Mouse (Mus musculus) brain, embryonic 18.5 days (tissue): ENCODE results near the gene Paox.
"Not testable (repeated sequence)": the region's sequence is repeated elsewhere in the genome, so short reads cannot be mapped to it uniquely, and the experiment has no call there.

Experiments
- DNase-seq: peaks from one replicate; pipeline ENCODE4 v3.0.0-alpha.2; 2012; ENCODE audit warnings: low read depth, low spot score

Paox gene

DNA sequence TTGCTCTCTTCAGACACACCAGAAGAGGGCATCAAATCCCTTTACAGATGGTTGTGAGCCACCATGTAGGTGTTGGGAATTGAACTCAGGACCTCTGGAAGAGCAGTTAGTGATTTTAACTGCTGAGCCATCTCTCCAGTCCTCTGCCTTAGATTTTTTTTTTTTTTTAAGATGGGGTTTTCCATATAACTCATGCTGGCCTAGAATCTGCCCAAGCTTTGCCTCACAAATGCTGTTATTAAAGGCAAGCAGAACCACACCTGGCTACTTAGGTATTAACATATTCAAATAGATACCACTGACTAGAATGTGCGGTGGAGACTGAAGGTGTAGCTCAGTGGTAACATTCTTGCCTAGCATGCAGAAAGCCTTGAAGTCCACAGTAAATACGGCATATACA, 4.9 kb downstream of the Paox start:
- DNase-seq = no peak

DNA sequence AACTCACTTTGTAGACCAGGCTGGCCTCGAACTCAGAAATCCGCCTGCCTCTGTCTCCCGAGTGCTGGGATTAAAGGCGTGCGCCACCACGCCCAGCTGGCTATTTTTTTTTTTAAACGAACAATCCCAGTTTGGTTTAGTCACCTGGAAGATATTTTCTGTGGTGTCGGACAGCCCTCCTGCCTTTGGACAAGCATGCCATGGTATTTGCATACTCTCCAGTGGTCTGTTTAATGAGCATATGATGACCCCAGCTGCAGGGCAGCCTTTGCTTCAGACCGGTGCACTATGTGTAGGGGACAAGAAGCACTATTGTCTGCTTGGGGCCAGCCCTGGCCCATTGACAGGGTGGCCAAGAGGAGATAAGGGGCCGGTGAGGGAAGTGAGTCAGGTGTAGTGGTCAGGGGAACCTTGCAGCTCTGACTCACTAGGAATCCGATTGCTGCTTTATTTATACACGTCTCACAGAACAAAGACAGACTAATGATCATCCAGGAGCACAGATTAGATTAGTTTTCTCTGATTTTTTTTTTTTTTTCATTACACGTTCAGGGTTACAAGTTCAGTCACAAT, 5.8 kb downstream of the Paox start:
- DNase-seq = no peak

DNA sequence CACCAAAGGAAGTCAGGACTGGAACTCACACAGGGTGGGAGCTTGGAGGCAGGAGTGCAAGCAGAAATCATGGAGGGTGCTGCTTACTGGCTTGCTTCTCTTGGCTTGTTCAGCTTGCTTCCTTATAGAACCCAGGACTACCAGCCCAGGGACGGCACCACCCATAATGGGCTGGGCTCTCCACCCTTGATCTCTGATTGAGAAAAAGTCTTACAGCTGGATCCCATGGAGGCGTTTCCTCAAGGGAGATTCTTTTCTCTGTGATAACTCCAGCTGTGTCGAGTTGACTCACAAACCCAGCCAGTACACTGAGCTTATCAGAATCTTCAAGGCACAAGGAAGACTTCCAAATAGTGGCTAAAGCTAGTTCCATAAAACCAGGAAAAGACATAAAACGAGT, 7.2 kb downstream of the Paox start:
- DNase-seq = no peak

DNA sequence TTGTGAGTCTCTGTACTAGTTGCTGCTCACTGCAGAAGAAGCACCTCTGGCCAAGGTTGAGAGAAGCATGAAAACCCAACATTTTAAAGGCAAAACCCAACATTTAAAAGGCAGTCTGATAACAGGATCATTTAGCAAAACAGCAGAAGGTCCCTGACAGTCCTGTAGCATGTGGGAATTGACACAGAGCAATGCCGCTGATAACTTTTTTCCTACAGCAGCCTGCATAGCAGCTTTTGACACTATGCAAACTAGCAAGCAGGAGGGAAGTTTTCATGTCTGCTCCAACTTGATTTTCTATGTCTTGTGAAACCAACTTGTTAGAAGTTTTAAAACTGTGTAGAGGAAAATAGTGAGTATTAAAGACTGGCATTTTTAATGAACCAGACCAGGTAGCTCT, 8.8 kb downstream of the Paox start:
- no peak for DNase-seq

DNA sequence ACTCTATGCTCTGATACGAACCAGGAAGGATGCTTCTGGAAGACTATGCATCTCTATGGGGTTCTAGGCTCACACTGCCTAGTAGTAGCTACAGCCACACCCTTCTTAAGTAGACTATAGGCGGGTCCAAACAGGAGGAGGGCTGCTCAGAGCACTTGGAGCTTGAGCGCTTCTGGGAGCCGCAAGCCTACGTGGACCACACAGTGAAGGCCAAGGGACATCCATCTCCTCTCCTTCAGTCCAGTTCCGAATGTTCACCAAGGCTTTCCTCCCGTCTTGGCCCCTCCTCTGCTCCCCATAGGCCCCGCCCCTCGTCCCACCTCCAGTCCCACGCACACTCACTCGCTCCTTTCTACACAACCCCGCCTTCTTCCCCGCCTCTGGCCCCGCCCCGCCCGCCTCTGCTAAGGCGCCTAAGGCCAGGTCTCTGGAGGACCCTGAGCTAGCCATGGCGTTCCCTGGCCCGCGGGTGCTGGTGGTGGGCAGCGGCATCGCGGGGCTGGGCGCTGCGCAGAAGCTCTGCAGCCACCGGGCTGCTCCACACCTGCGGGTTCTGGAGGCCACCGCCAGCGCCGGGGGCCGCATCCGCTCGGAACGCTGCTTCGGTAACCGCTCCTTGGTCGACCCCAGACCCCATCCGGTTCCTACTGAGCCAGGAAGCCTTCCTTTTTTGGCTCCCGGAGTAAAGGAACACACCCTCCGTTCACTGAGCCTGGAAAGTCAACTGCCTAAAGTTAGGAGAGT, 9.9 kb downstream of the Paox start:
- peak; percentile 70 for DNase-seq

DNA sequence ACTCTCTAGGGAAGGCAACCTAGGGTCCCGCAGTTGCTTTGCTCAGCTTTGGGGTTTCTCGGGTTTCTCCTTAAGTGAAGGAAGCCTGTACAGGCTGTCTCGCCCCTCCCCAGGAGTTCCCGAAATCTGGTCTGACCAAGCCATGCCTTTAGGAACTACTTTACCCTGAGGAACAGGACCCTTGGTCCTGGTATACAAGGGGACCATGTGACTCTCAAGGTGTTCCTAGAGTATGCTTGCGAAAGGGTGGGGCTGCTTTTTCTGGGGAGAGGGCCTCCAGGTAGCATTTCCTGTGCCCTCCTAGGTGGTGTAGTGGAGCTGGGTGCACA, 10.4 kb downstream of the Paox start:
- DNase-seq = no peak

DNA sequence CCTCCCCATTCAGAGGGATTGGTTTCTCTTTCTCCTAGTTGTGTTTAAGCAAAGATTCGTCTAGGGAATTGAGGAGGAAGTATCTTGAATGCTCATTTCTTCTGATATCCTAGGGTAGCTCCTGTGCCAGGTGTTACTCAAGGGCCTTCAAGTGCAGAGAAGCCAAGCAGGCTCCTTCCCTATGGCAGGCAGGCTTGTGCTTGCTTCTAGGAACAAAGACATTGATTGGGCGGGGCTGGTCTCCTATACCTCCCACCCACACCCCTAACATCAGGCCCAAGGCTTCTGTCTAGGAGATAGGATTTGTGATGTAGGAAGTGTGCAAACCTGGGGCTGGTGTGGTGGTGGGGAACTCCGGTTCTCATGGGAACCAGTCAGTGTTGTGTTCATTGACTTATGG, 11.3 kb downstream of the Paox start:
- no peak for DNase-seq

DNA sequence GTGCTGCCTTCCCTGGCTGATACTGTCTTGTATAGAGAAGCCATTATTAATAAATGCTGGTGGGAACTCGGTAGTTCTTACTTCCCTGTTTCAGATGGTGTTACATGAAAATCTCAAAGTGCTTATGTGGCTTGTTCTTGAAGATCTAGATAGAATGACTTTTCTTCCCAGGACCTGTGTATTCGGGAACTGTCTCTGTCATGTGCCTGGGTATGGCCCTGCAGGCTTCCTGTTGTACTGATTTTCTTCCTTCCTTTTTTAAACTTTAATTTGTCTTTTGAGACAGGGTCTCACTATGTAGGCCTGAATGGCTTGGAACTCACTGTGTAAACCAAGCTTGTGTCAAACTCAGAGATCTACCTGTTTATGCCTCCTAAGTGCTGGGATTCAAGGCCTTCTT, 12.3 kb downstream of the Paox start:
- DNase-seq = no peak

DNA sequence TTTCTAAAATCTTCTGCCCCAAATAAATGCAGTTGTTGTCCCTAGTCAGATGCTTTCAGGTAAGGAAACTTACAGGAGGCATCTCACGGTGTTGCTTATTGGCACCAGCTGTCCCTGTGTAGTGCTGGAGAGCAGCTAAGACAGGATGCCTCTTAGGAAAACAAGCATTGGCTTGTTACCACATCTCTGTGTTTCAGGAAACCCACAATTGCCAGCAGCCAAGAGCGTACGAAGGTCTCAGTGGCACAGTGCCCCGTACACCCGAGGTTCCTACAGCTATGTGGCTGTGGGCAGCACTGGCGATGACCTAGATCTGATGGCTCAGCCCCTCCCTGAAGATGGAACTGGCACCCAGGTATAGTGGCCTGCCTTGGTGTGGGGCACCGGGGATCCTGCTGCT, 16.6 kb downstream of the Paox start:
- not testable (repeated sequence) for DNase-seq

DNA sequence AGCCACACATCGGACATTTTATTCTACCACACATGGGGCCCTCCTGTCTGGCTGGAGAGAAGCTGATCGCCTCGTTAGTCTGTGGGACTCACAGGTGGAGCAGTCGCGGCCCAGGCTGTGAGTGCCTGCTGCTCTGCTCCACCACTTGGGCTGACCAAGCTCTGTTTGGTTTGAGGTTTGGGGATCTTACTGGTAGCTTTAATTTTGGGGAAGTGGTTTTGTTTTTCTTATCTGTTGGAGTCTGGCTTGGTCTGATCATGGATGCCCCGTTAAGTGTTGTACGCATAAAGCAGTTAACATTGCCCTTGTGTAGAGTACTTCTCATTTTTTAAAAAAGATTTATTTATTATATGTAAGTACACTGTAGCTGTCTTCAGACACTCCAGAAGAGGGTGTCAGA, 18.4 kb downstream of the Paox start:
- DNase-seq = not testable (repeated sequence)

DNA sequence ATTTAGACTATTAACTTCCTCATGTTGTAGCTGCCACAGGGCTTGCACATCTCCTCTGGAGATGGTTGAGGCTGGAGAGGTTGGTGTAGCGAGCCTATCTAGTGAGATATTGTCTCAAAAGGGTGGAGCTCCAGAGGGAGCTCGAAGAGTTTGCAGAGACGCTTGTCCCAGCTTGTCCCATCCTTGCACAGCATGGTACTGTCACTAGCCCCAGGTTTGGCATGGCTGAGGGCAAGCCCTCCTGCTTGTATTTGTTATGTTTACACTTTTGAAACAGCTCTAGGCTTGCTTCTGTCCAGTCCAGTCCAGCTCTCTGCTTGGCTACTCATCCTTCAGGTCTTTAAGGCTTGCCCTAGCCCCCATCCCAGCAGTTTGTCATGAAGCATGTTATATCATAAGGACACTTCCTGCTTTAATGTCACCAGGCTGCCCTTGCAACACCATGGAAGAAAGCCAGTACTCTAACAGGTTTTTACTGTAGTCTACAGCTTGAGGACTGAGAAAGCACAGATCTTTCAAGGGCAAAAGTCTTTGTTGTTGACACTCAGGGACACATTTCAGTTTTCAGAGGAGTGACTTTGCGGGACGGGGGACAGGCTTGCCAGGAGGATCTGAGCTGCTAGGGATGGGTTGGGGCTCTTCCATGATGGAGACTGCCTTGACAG, 19.6 kb downstream of the Paox start:
- DNase-seq = no peak

DNA sequence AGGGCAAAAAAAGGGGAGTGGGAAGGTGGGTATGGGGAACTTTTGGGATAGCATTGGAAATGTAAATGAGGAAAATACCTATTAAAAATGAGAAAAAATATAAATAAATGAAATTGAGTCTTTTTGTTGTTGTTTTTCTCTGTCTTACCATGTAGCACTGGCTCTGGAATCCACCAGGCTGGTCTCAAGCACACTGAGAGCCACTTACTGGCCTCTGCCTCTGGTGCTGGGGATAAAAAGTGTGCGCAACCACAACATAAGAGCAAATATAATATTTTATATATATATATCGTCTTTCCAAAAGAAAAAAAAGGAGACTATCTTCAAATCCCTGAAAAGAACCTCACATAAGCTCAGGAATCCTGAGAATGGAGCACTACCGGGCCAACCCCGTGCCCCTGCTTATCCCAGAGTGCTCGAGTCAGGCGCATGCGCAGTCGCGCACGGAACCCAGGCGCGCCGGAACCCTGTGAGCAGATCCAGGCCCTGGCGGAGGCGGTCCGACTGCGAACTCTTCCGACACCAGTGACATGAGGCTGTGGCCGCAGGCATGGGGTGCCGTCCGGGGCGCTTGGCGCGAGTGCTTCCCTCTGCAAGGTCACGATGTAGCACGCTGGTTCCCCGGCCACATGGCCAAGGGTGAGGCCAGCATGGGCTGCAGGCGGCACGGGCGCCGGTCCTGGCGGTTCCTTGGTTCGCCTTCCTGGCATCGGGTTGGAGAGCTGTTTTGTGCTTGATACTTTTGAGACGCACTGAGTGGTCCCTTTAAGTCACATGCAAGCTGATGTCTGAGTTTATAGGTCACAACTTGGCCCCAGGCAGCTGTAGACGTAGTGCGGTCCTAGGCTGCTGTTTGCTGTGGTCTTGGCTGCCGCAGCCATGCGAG, 21.8 kb downstream of the Paox start, which contains the start of gene Mtg1:
Gene Mtg1, plus strand, starts transcription at position 430 of the 886 bp plus-strand sequence.
- peak; percentile 83 for DNase-seq

DNA sequence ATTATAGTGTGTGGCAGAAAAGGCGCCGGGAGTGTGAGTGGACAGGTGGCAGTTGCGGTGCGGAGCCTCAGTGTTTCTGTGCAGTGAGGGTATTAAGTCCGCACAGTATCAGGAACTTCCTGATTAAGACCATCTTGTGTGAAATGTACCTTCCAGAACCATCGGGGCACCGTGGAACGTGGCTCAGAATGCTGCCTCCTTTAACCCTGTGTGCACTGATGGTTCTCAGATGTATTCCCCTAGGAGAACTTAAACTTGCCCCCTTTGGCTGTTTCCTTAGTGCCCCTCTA, 22.4 kb downstream of the Paox start:
- DNase-seq = no peak

DNA sequence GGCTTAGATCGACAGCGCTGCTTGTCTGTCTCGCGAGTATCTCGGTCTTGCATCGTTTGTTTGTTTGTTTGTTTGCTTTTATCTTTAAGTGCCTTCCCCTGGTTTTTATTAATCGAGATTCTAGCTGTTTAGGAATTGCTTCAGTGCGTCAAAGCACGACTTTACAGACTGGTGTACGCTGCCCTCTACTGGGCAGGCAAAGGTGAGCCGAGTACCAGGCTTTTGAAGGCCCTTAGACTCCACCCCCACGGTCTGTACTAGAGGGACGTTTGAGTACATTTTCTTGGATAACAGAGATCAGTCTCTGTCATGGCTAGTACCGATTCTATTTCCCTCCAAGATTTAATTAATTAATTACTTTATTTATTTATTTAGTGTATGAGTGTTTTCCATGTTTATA, 25.8 kb downstream of the Paox start:
- no peak for DNase-seq

DNA sequence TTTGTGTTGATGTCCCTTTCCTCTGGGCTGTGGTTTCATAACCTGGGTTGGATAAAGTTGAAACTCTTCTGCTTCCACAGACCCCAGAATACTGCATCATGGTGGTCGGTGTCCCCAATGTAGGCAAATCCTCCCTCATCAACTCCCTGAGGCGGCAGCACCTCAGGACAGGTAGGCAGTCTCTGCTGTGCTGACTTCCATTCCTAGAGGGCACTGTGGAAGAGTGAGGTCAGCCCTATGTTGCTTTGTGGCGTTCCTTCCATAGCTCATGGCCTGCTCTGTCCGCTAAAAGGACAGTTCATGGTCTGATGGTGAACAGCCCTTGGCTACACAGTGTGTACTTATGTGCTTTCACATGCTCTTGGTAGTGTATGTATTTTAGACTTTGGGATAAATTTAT, 29.0 kb downstream of the Paox start:
- no peak for DNase-seq

DNA sequence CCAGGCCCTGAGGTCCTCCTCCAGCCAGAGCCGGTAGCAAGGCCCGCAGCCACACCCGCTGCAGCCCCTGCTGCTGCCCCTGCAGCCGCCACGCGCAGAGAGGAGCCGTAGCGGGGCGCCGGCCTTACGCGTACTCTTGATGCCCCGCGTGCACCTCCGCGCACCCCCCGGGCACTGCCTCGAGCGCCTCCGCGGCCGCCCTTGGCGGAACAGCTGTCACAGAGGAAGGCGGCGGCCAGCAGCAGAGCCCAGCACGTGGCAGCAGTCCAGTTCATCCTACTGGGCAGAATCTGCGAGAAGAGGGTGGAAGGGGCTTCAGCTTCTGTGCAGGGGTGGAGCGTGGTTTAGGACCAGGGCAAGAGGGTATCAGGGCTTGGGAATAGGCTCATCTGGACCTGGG, 37.8 kb downstream of the Paox start:
- DNase-seq = no peak

DNA sequence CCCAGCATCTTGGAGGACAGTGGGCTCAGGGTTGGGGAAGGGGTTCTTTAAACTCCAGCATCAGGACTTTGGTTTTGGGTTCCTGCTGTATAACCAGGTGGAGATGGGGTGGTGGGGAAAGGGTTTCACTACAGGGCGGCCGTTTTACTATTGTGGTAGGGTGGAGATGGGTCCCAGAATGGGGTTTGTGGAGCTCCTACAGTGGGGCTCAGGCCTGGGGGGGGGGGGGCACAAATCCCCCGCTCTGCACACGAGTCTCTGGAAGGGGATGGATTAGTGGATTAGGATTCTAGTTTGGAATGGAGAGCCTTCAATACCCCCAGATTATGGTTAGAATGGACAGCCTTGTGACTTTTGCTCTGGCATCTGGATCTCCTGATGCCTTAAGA, 38.2 kb downstream of the Paox start:
- DNase-seq = no peak

DNA sequence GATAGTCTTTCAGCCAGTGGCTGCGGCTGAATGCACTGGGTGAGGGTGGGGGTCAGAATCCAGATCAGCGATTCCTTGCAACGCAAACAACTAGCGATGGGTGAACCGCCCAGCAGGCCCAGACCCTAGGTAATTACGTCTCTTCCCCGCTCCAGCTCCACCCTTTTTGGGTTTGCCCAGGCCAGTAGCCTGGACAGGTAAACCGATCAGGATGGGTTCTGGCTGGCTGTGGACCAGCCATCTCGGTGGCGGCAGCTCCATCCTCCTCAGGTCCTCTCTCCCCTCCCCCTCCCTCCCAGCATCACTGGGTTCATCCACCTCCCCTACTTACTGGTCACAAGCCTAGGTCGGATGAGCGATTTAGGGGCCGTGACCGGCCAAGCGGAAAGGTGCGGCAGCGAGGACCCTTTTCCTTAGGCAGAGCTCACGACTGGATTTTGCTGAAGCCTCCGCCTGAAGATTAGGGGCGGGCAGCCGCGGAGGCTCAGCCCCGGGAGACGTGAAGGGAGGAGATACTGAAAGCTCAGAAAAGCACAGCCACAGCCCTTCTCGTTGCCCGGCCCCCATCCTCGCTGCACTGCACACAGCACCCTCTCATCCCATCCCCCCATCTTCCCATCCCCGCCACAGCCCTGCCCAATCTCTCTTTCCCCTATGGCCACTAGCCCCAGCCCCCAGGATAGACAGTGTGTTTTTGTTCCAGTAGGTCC, 38.8 kb downstream of the Paox start, which contains the start of gene Sprn:
Gene Sprn, minus strand, starts transcription at position 660 of the 710 bp plus-strand sequence.
- DNase-seq = peak; percentile 55

DNA sequence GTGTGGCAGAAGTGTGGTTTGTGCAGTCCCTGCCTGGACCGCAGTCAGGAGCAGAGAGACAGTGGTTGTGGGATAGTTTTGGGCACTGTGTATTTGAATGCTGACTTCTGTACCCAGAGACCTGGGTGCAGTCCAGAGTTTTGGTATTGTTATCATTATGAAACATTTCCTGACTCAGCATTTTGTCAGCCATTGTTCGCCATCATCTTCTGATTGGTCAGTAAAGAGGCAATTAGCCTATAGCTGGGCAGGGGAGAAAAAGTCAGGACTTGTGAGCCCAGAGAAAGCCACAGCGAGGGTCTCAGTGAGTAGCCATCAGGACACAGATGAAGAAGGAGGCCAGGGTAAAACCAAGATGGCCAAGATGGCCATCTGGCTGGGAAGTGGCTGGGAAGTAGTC, 44.8 kb downstream of the Paox start:
- DNase-seq = no peak

DNA sequence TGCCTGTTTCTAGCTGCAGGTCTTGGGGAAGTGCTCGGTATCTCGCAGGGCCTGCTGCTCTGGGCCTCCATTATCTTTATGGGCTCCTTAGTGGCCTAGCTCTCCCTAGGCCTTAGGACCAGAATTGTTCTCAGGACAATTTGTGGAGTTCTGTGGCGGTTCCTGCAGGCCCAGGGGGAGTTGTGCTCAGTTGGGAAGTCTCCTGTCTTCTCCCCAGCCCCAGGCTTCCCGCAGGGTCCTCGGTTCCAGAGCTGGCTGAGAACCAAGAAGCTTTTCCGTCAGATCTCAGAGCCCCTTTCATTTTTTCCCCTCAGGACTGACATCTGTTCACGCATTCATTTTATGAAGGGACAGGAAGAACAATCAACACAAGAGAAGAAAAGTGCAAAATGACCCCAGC, 49.1 kb downstream of the Paox start, which contains the start of gene Olfr522:
Gene Olfr522, minus strand, starts transcription at position 101 of the 400 bp plus-strand sequence.
- no peak for DNase-seq

DNA sequence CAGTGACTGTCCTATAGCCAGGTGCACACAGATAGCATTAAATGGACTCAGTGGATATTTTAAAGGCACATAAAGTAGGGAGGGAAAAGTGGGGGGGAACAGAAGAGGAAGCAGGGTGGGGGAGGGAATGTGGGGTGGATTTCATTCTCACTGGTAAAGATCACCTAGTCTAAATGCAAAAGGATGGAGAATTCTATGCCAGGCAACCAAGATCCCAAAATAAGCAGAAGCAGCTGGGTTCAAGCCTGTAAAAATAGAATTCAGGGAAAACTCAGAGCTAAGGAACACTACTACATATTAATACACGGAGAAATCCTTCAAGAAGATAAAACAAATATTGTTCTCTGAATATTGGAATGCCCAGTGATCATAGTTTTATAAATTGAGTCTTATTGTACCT, 52.4 kb downstream of the Paox start:
- DNase-seq = no peak

DNA sequence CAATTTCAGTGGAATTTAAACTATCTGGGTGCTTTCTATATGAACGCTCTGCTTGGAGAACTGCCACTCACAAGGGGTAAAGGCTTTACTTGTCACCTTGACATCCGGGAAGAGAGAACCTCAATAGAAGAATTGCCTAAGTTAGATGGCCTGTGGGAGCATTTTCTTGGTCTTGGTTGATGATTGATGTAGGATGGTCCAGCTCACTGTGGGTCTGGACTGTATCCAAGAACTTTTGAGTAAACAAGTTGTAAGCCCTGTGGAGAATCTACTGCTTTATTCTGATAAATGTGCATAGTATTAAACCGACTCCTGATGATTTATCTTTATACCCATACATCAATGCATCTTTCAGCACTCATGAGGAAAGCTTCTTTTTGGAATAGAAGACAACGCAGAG, 53.8 kb downstream of the Paox start:
- DNase-seq = no peak
